Mouse (Mus musculus) ZHBTc4 (cell line): ENCODE measurements around the gene Slc22a17.
"Not testable (repeated sequence)": the region's sequence is repeated elsewhere in the genome, so short reads cannot be mapped to it uniquely, and the experiment has no call there.

Experiments
- DNase-seq: peaks from one replicate; pipeline ENCODE4 v3.0.0-alpha.2; 2011; ENCODE audit warnings: low read depth, low spot score

Slc22a17 gene

GRCm38 (mm10) chr14:54912886-54913285 is at the start of gene Slc22a17:
Gene Slc22a17 (minus strand): TSS chr14:54913132.
- DNase-seq, result peak; percentile 63

GRCm38 (mm10) chr14:54962714-54963113 is 49.8 kb upstream of the Slc22a17 start:
- DNase-seq, result no peak

GRCm38 (mm10) chr14:54961487-54961886 is 48.6 kb upstream of the Slc22a17 start:
- DNase-seq, result no peak

- no peak for DNase-seq
These were observed 47.8 kb upstream of the Slc22a17 start for GRCm38 (mm10) chr14:54960769-54961168.

GRCm38 (mm10) chr14:54959853-54960613 is 47.1 kb upstream of the Slc22a17 start:
- DNase-seq, result not testable (repeated sequence)

GRCm38 (mm10) chr14:54959197-54959596 is 46.3 kb upstream of the Slc22a17 start:
- no peak for DNase-seq

- DNase-seq, result no peak
These were observed 45.6 kb upstream of the Slc22a17 start for GRCm38 (mm10) chr14:54958503-54958902.

- peak; percentile 83 for DNase-seq
These were observed 43.6 kb upstream of the Slc22a17 start for GRCm38 (mm10) chr14:54956533-54956932.

- no peak for DNase-seq
These were observed 42.5 kb upstream of the Slc22a17 start for GRCm38 (mm10) chr14:54955481-54955880.

- no peak for DNase-seq
These were observed 41.5 kb upstream of the Slc22a17 start for GRCm38 (mm10) chr14:54954474-54954873.

GRCm38 (mm10) chr14:54953664-54954206 is 40.8 kb upstream of the Slc22a17 start:
- DNase-seq, result no peak

GRCm38 (mm10) chr14:54951587-54951986 is 38.7 kb upstream of the Slc22a17 start:
- DNase-seq, result no peak

GRCm38 (mm10) chr14:54950493-54950892 is 37.6 kb upstream of the Slc22a17 start:
- no peak for DNase-seq

- DNase-seq, result no peak
These were observed 35.8 kb upstream of the Slc22a17 start for GRCm38 (mm10) chr14:54948781-54949180.

- not testable (repeated sequence) for DNase-seq
These were observed 34.1 kb upstream of the Slc22a17 start for GRCm38 (mm10) chr14:54947008-54947407.

GRCm38 (mm10) chr14:54945975-54946704 is 33.2 kb upstream of the Slc22a17 start:
- no peak for DNase-seq

GRCm38 (mm10) chr14:54944939-54945338 is 32.0 kb upstream of the Slc22a17 start:
- DNase-seq, result no peak

GRCm38 (mm10) chr14:54943971-54944370 is 31.0 kb upstream of the Slc22a17 start:
- DNase-seq, result no peak

- no peak for DNase-seq
These were observed 29.5 kb upstream of the Slc22a17 start for GRCm38 (mm10) chr14:54942479-54942878.

- DNase-seq, result no peak
These were observed 28.4 kb upstream of the Slc22a17 start for GRCm38 (mm10) chr14:54941024-54941978.

- no peak for DNase-seq
These were observed 27.2 kb upstream of the Slc22a17 start for GRCm38 (mm10) chr14:54940176-54940530.
